Mouse (Mus musculus): ENCODE data around the gene Fto. TPM values are rescaled to one million over a fixed set of nuclear protein-coding genes. Genes with fewer than 3 reads are reported as not detected.

Fto gene
- polyA plus RNA-seq, 1 experiment from 2014 or later = 94.8 TPM

- 84% methylated on average over 10 of the region's 10 CpGs for WGBS
- Histone ChIP-seq H3K9me3 (replicated peaks; ENCODE audit: control insufficient read depth, low read length) (no peaks in the 10 kb centered on the region), H3K27ac (replicated peaks; ENCODE audit: low read depth, low read length) (no peak overlapping the region), H3K4me2 (ENCODE audit: low read depth, low read length) (no peak overlapping the region), H3K27me3 (ENCODE audit: control insufficient read depth, insufficient read depth, low read length) (no peaks in the 10 kb centered on the region), H3K36me3 (replicated peaks; ENCODE audit: control insufficient read depth, insufficient read depth, low read depth, low read length) (no peaks in the 10 kb centered on the region), H3K4me1 (ENCODE audit: control insufficient read depth, insufficient read depth, low read length) (no peaks in the 10 kb centered on the region), H3K9ac (replicated peaks; ENCODE audit: low read length) (no peak overlapping the region), H3K4me3 (ENCODE audit: low read depth, low read length) (no peak overlapping the region)
- ATAC-seq (replicated peaks; ENCODE audit: insufficient number of reproducible peaks, low FRiP score, low TSS enrichment, low read depth) = no peak
- DNase-seq (ENCODE audit: low spot score) = no peak
Measured at GRCm38 (mm10) chr8:91425251-91425866, 112.0 kb downstream of the Fto start.

DNA sequence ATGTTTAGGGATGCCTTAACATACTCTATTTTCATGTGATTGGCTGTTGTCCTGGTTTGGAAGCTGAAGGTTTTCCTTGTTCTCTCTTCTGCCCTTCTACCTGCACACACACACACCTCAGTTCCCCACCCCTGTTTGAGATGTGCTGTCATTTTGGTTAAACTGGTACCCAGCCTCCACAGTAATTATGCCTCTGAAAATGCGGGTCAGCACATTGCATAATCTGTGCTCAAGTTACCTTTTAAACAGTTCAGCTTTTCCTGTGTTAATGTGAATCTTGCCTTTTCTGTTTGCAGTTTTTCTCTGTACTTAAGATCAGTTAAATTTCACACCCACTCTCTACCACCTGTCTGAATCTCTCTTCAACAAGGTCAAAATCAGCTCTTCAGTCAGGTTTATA lies 113.2 kb downstream of the Fto start:
- WGBS = 59% methylated on average over 1 of the region's 1 CpGs
- DNase-seq (ENCODE audit: low spot score) = no peak
- H3K9me3 ChIP-seq (replicated peaks; ENCODE audit: control insufficient read depth, low read length) = no peaks in the 10 kb centered on the region
- no peak overlapping the region for H3K27ac ChIP-seq (replicated peaks; ENCODE audit: low read depth, low read length)
- no peak overlapping the region for H3K4me3 ChIP-seq (ENCODE audit: low read depth, low read length)
- H3K9ac ChIP-seq (replicated peaks; ENCODE audit: low read length) = no peak overlapping the region
- H3K4me2 ChIP-seq (ENCODE audit: low read depth, low read length) = no peak overlapping the region
- H3K27me3 ChIP-seq (ENCODE audit: control insufficient read depth, insufficient read depth, low read length) = no peaks in the 10 kb centered on the region
- ATAC-seq (replicated peaks; ENCODE audit: insufficient number of reproducible peaks, low FRiP score, low TSS enrichment, low read depth) = no peak
- H3K36me3 ChIP-seq (replicated peaks; ENCODE audit: control insufficient read depth, insufficient read depth, low read depth, low read length) = no peaks in the 10 kb centered on the region
- H3K4me1 ChIP-seq (ENCODE audit: control insufficient read depth, insufficient read depth, low read length) = no peaks in the 10 kb centered on the region

DNA sequence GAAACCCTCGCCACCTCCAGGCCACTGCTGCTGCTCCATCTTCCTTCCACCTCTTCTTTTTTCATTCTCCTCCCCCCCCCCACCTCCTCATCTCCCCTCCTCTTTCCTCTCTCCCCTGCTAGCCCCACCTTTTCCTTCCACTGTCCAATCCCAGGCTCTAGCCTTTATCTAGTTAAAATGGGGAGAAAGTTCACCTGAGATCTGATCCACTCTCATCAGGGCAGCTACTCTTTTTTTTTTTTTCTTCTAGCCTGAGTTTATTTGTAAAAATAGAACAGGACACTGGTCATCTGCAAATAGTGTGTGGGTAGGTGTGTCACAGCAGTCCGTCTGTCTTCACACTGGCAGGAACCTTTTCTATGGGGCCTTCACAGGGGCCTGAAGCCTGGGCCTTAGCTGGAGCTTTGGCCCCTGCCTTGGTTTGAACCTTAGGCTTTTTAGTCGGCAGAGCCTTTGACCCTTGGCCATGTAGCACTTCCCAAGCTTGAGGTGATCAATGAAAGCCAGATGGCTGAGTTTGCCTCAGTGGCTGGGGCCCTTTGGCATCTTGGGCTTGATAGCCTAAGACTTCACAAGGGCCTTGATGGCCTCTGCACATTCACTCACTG lies 117.1 kb downstream of the Fto start:
- Histone ChIP-seq H3K27me3 (ENCODE audit: control insufficient read depth, insufficient read depth, low read length) (no peaks in the 10 kb centered on the region), H3K4me3 (ENCODE audit: low read depth, low read length) (no peak overlapping the region), H3K9me3 (replicated peaks; ENCODE audit: control insufficient read depth, low read length) (no peaks in the 10 kb centered on the region), H3K9ac (replicated peaks; ENCODE audit: low read length) (no peak overlapping the region), H3K4me2 (ENCODE audit: low read depth, low read length) (no peak overlapping the region), H3K27ac (replicated peaks; ENCODE audit: low read depth, low read length) (no peak overlapping the region), H3K36me3 (replicated peaks; ENCODE audit: control insufficient read depth, insufficient read depth, low read depth, low read length) (no peaks in the 10 kb centered on the region), H3K4me1 (ENCODE audit: control insufficient read depth, insufficient read depth, low read length) (no peaks in the 10 kb centered on the region)
- ATAC-seq (replicated peaks; ENCODE audit: insufficient number of reproducible peaks, low FRiP score, low TSS enrichment, low read depth) (no peak), DNase-seq (ENCODE audit: low spot score) (no peak)
- WGBS = 83% methylated on average over 3 of the region's 3 CpGs

GRCm38 (mm10) chr8:91436036-91436435 lies 122.7 kb downstream of the Fto start:
- Histone ChIP-seq H3K4me2 (ENCODE audit: low read depth, low read length) (no peak overlapping the region), H3K9me3 (replicated peaks; ENCODE audit: control insufficient read depth, low read length) (no peaks in the 10 kb centered on the region), H3K9ac (replicated peaks; ENCODE audit: low read length) (no peak overlapping the region), H3K4me3 (ENCODE audit: low read depth, low read length) (no peak overlapping the region), H3K4me1 (ENCODE audit: control insufficient read depth, insufficient read depth, low read length) (no peaks in the 10 kb centered on the region), H3K36me3 (replicated peaks; ENCODE audit: control insufficient read depth, insufficient read depth, low read depth, low read length) (no peaks in the 10 kb centered on the region), H3K27me3 (ENCODE audit: control insufficient read depth, insufficient read depth, low read length) (no peaks in the 10 kb centered on the region), H3K27ac (replicated peaks; ENCODE audit: low read depth, low read length) (no peak overlapping the region)
- DNase-seq (ENCODE audit: low spot score) = no peak
- 96% methylated on average over 15 of the region's 15 CpGs for WGBS
- no peak for ATAC-seq (replicated peaks; ENCODE audit: insufficient number of reproducible peaks, low FRiP score, low TSS enrichment, low read depth)

DNA sequence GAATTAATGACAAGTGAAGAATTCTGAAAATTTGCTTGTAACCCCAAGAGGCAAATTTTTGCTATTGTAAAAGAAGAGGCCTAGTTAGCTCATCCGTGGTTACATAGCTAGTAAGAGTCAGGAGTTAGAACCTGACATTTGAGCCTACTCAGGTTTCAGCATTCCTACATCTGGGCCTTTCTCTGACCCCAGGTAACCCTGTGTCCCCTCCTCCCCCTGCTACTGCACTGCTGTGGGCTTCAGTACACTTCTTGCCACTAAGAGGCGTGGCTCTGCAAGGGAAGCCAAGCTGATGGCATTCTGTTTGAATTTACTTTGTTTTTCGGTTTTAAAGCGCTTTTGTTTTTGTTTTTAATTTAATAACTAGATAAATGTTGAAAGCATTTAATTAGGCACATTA lies 130.6 kb downstream of the Fto start:
- Histone ChIP-seq H3K4me1 (ENCODE audit: control insufficient read depth, insufficient read depth, low read length) (peaks cover 7% of the 10 kb centered on the region), H3K4me3 (ENCODE audit: low read depth, low read length) (no peak overlapping the region), H3K27me3 (ENCODE audit: control insufficient read depth, insufficient read depth, low read length) (no peaks in the 10 kb centered on the region), H3K4me2 (ENCODE audit: low read depth, low read length) (no peak overlapping the region), H3K9me3 (replicated peaks; ENCODE audit: control insufficient read depth, low read length) (no peaks in the 10 kb centered on the region), H3K36me3 (replicated peaks; ENCODE audit: control insufficient read depth, insufficient read depth, low read depth, low read length) (no peaks in the 10 kb centered on the region; the same call in 1 of the 2 replicates), H3K27ac (replicated peaks; ENCODE audit: low read depth, low read length) (no peak overlapping the region), H3K9ac (replicated peaks; ENCODE audit: low read length) (no peak overlapping the region)
- no peak; the same call in 1 of the 2 replicates for ATAC-seq (replicated peaks; ENCODE audit: insufficient number of reproducible peaks, low FRiP score, low TSS enrichment, low read depth)
- 42% methylated on average over 4 of the region's 4 CpGs for WGBS
- peak; percentile 79 for DNase-seq (ENCODE audit: low spot score)

DNA sequence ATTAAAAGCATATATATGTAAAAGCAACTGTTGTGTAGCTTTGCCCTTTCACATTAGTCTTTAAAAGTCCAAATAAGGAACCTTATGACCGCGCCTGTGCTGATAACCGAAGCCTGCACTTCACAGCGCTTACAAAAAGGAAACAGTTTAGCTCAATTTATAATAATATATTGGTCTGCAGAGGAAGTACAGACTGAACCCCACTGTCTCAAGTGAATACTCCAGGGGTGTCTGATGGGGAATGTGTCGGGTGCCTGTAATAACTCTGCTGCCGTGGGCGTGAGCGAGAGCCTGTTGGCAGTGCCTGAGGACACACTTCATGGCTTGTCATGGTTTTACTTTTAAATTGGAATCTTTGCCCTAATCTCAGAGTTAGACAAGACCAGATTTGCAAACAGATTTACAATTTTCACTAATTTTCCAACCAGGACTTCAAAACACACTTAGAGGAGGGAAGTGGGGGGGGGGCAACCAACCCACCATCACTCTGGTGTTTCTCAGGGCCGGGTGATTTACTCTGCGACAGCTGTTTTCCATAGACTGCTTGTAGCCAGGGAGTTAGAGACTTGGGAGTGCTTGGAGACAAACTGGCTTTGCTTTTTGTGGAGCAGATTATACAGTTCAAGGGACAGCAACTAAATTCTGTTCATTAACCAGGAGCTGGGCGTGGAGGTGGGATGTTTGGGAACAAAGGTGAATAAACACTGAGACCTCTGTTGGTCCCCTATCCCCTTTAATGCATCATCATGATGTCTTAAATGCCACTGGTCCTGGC lies 131.5 kb downstream of the Fto start:
- Histone ChIP-seq H3K4me1 (ENCODE audit: control insufficient read depth, insufficient read depth, low read length) (peaks cover 7% of the 10 kb centered on the region), H3K4me2 (ENCODE audit: low read depth, low read length) (no peak overlapping the region), H3K36me3 (replicated peaks; ENCODE audit: control insufficient read depth, insufficient read depth, low read depth, low read length) (no peaks in the 10 kb centered on the region; the same call in 1 of the 2 replicates), H3K9me3 (replicated peaks; ENCODE audit: control insufficient read depth, low read length) (no peaks in the 10 kb centered on the region), H3K27me3 (ENCODE audit: control insufficient read depth, insufficient read depth, low read length) (no peaks in the 10 kb centered on the region), H3K27ac (replicated peaks; ENCODE audit: low read depth, low read length) (no peak overlapping the region), H3K9ac (replicated peaks; ENCODE audit: low read length) (no peak overlapping the region), H3K4me3 (ENCODE audit: low read depth, low read length) (no peak overlapping the region)
- 50% methylated on average over 11 of the region's 11 CpGs for WGBS
- ATAC-seq (replicated peaks; ENCODE audit: insufficient number of reproducible peaks, low FRiP score, low TSS enrichment, low read depth) (0 out of 2 replicates have a peak, but pooled peaks have one; percentile 56), DNase-seq (ENCODE audit: low spot score) (peak; percentile 68)

- Histone ChIP-seq H3K36me3 (replicated peaks; ENCODE audit: control insufficient read depth, insufficient read depth, low read depth, low read length) (no peaks in the 10 kb centered on the region; the same call in 1 of the 2 replicates), H3K9ac (replicated peaks; ENCODE audit: low read length) (no peak overlapping the region), H3K4me2 (ENCODE audit: low read depth, low read length) (no peak overlapping the region), H3K27ac (replicated peaks; ENCODE audit: low read depth, low read length) (peak overlapping the region; percentile 48; the same call in 1 of the 2 replicates), H3K4me1 (ENCODE audit: control insufficient read depth, insufficient read depth, low read length) (peaks cover 7% of the 10 kb centered on the region), H3K27me3 (ENCODE audit: control insufficient read depth, insufficient read depth, low read length) (no peaks in the 10 kb centered on the region), H3K9me3 (replicated peaks; ENCODE audit: control insufficient read depth, low read length) (no peaks in the 10 kb centered on the region), H3K4me3 (ENCODE audit: low read depth, low read length) (no peak overlapping the region)
- WGBS = 70% methylated on average over 10 of the region's 10 CpGs
- DNase-seq (ENCODE audit: low spot score) = peak; percentile 11
- ATAC-seq (replicated peaks; ENCODE audit: insufficient number of reproducible peaks, low FRiP score, low TSS enrichment, low read depth) = no peak
Measured at GRCm38 (mm10) chr8:91445516-91445915, 132.2 kb downstream of the Fto start.

GRCm38 (mm10) chr8:91446008-91446407 lies 132.7 kb downstream of the Fto start:
- H3K4me1 ChIP-seq (ENCODE audit: control insufficient read depth, insufficient read depth, low read length) = peaks cover 7% of the 10 kb centered on the region
- no peak overlapping the region for H3K27ac ChIP-seq (replicated peaks; ENCODE audit: low read depth, low read length)
- H3K4me3 ChIP-seq (ENCODE audit: low read depth, low read length) = no peak overlapping the region
- no peak overlapping the region for H3K4me2 ChIP-seq (ENCODE audit: low read depth, low read length)
- WGBS = 68% methylated on average over 5 of the region's 5 CpGs
- ATAC-seq (replicated peaks; ENCODE audit: insufficient number of reproducible peaks, low FRiP score, low TSS enrichment, low read depth) = no peak
- no peak overlapping the region for H3K9ac ChIP-seq (replicated peaks; ENCODE audit: low read length)
- no peaks in the 10 kb centered on the region for H3K9me3 ChIP-seq (replicated peaks; ENCODE audit: control insufficient read depth, low read length)
- DNase-seq (ENCODE audit: low spot score) = no peak
- H3K36me3 ChIP-seq (replicated peaks; ENCODE audit: control insufficient read depth, insufficient read depth, low read depth, low read length) = no peaks in the 10 kb centered on the region; the same call in 1 of the 2 replicates
- no peaks in the 10 kb centered on the region for H3K27me3 ChIP-seq (ENCODE audit: control insufficient read depth, insufficient read depth, low read length)

All from embryonic facial prominence, embryonic 11.5 days (tissue).